Mouse (Mus musculus) ES-Bruce4 (cell line): Measurements from ENCODE around the gene 9530053A07Rik. TPM values are rescaled to one million over a fixed set of nuclear protein-coding genes. Genes with fewer than 3 reads are reported as not detected.
"Not testable (repeated sequence)": the region's sequence is repeated elsewhere in the genome, so short reads cannot be mapped to it uniquely, and the experiment has no call there.

Experiments used
- H3K27ac ChIP-seq: 2 replicates; pipeline ENCODE4 v1.5.1; 2012; ENCODE audit warnings: low read length, inconsistent platforms; ENCODE audit not compliant: insufficient read depth
- H3K27me3 ChIP-seq: 2 replicates; pipeline ENCODE4 v1.6.1; 2012; ENCODE audit warnings: mild to moderate bottlenecking, low read length, inconsistent platforms; ENCODE audit not compliant: control insufficient read depth, poor library complexity, insufficient read depth, severe bottlenecking
- H3K36me3 ChIP-seq: 2 replicates; pipeline ENCODE4 v1.6.1; 2012; ENCODE audit warnings: inconsistent platforms, mild to moderate bottlenecking, low read length, moderate library complexity; ENCODE audit not compliant: control insufficient read depth, poor library complexity, insufficient read depth, severe bottlenecking
- H3K4me1 ChIP-seq: one replicate; pipeline ENCODE4 v1.8.1; 2011; ENCODE audit warnings: low read length; ENCODE audit not compliant: control insufficient read depth, insufficient read depth
- H3K4me3 ChIP-seq: 2 replicates; pipeline ENCODE4 v1.5.1; 2011; ENCODE audit warnings: low read depth, mild to moderate bottlenecking, low read length
- H3K9ac ChIP-seq: 2 replicates; pipeline ENCODE4 v1.6.1; 2012; ENCODE audit warnings: low read depth, mild to moderate bottlenecking, inconsistent platforms; ENCODE audit not compliant: poor library complexity, severe bottlenecking
- H3K9me3 ChIP-seq: replicated peaks from 2 replicates; pipeline ENCODE4 v1.6.1; 2012; ENCODE audit warnings: mild to moderate bottlenecking, low read length, inconsistent platforms; ENCODE audit not compliant: control insufficient read depth, poor library complexity, insufficient read depth, severe bottlenecking
- CTCF ChIP-seq: IDR thresholded peaks from one replicate; pipeline ENCODE4 v1.8.1; 2011; ENCODE audit warnings: low read depth, low read length
- EP300 ChIP-seq: IDR thresholded peaks from 2 replicates; pipeline ENCODE4 v1.6.1; 2011; ENCODE audit warnings: low read depth, low read length; ENCODE audit not compliant: insufficient read depth
- POLR2A ChIP-seq: IDR thresholded peaks from one replicate; pipeline ENCODE4 v1.8.1; 2011; ENCODE audit warnings: low read length; ENCODE audit not compliant: insufficient read depth
- polyA plus RNA-seq: library from polyadenylated mRNA; stranded (reverse); fragments of >200 nt; gene quantifications from 2 replicates; pipeline ENCODE4 v1.2.4, GENCODE M21; 2011; ENCODE audit warnings: low read depth; ENCODE audit not compliant: missing spikeins, insufficient read depth, insufficient read length

9530053A07Rik gene
- 0.13 TPM in 1 of 2 replicates, not detected in the other for polyA plus RNA-seq

- Histone ChIP-seq H3K9ac (no peak within 1 kb of the TSS), H3K4me1 (no peaks in the 10 kb centered on the region), H3K9me3 (no peaks in the 10 kb centered on the region), H3K27me3 (no peaks in the 10 kb centered on the region), H3K36me3 (no peaks in the 10 kb centered on the region), H3K27ac (no peak within 1 kb of the TSS), H3K4me3 (no peak within 1 kb of the TSS)
- TF ChIP-seq POLR2A (no peak), EP300 (no peak), CTCF (no peak)
Measured at GRCm38 (mm10) chr7:28129166-28129565, at the start of gene 9530053A07Rik. Gene 9530053A07Rik (plus strand): TSS chr7:28129466.

- Histone ChIP-seq H3K36me3 (no peaks in the 10 kb centered on the region), H3K9me3 (no peaks in the 10 kb centered on the region), H3K4me1 (no peaks in the 10 kb centered on the region), H3K27me3 (no peaks in the 10 kb centered on the region), H3K27ac (no peak overlapping the region), H3K4me3 (no peak overlapping the region), H3K9ac (no peak overlapping the region)
- no peak for TF ChIP-seq CTCF
- TF ChIP-seq POLR2A, result no peak
- TF ChIP-seq EP300, result no peak
Measured at GRCm38 (mm10) chr7:28084215-28084614, 45.1 kb upstream of the 9530053A07Rik start.

- no peak for TF ChIP-seq POLR2A
- TF ChIP-seq EP300, result no peak
- TF ChIP-seq CTCF, result no peak
- Histone ChIP-seq H3K27me3 (no peaks in the 10 kb centered on the region), H3K4me3 (peak overlapping the region; percentile 25; the same call in 1 of the 2 replicates), H3K27ac (no peak overlapping the region), H3K4me1 (no peaks in the 10 kb centered on the region), H3K9ac (no peak overlapping the region), H3K9me3 (no peaks in the 10 kb centered on the region), H3K36me3 (no peaks in the 10 kb centered on the region)
Measured at GRCm38 (mm10) chr7:28086236-28086635, 43.0 kb upstream of the 9530053A07Rik start.

GRCm38 (mm10) chr7:28093541-28093940 is 35.7 kb upstream of the 9530053A07Rik start:
- TF ChIP-seq POLR2A (no peak), EP300 (no peak), CTCF (no peak)
- no peaks in the 10 kb centered on the region for H3K9me3 ChIP-seq
- H3K27me3 ChIP-seq, result no peaks in the 10 kb centered on the region
- peak overlapping the region; percentile 23 for H3K4me3 ChIP-seq
- H3K36me3 ChIP-seq, result no peaks in the 10 kb centered on the region
- no peaks in the 10 kb centered on the region for H3K4me1 ChIP-seq
- no peak overlapping the region for H3K27ac ChIP-seq
- H3K9ac ChIP-seq, result 0 out of 2 replicates have a peak overlapping the region, but pooled peaks have one; percentile 23

- H3K4me1 ChIP-seq, result no peaks in the 10 kb centered on the region
- no peaks in the 10 kb centered on the region for H3K36me3 ChIP-seq
- no peak overlapping the region for H3K27ac ChIP-seq
- no peaks in the 10 kb centered on the region for H3K27me3 ChIP-seq
- TF ChIP-seq EP300 (no peak), POLR2A (no peak), CTCF (no peak)
- no peak overlapping the region for H3K4me3 ChIP-seq
- H3K9me3 ChIP-seq, result no peaks in the 10 kb centered on the region
- H3K9ac ChIP-seq, result no peak overlapping the region
Measured at GRCm38 (mm10) chr7:28099101-28099500, 30.2 kb upstream of the 9530053A07Rik start.

GRCm38 (mm10) chr7:28100596-28101590 is 28.4 kb upstream of the 9530053A07Rik start:
- Histone ChIP-seq H3K27ac (no peak overlapping the region), H3K36me3 (no peaks in the 10 kb centered on the region), H3K4me3 (no peak overlapping the region), H3K9ac (no peak overlapping the region), H3K9me3 (no peaks in the 10 kb centered on the region), H3K4me1 (no peaks in the 10 kb centered on the region), H3K27me3 (no peaks in the 10 kb centered on the region)
- TF ChIP-seq CTCF (peak; percentile 78), EP300 (no peak), POLR2A (no peak)

- H3K36me3 ChIP-seq, H3K4me1 ChIP-seq, H3K9me3 ChIP-seq, H3K9ac ChIP-seq, H3K27me3 ChIP-seq, H3K27ac ChIP-seq, H3K4me3 ChIP-seq: not testable (repeated sequence)
Measured at GRCm38 (mm10) chr7:28102936-28103335, 26.3 kb upstream of the 9530053A07Rik start.
